Mouse (Mus musculus) erythroblast, embryonic 14.5 days (primary cell): ENCODE data around the gene Pcsk5.

Experiments
- GATA1 ChIP-seq: IDR thresholded peaks from 2 replicates; pipeline ENCODE4 v1.6.1; 2012; ENCODE audit warnings: low read length, inconsistent platforms, mixed read lengths
- TAL1 ChIP-seq: IDR thresholded peaks from 3 replicates; pipeline ENCODE4 v1.6.1; 2012; ENCODE audit warnings: low read length, inconsistent platforms, mixed read lengths

DNA sequence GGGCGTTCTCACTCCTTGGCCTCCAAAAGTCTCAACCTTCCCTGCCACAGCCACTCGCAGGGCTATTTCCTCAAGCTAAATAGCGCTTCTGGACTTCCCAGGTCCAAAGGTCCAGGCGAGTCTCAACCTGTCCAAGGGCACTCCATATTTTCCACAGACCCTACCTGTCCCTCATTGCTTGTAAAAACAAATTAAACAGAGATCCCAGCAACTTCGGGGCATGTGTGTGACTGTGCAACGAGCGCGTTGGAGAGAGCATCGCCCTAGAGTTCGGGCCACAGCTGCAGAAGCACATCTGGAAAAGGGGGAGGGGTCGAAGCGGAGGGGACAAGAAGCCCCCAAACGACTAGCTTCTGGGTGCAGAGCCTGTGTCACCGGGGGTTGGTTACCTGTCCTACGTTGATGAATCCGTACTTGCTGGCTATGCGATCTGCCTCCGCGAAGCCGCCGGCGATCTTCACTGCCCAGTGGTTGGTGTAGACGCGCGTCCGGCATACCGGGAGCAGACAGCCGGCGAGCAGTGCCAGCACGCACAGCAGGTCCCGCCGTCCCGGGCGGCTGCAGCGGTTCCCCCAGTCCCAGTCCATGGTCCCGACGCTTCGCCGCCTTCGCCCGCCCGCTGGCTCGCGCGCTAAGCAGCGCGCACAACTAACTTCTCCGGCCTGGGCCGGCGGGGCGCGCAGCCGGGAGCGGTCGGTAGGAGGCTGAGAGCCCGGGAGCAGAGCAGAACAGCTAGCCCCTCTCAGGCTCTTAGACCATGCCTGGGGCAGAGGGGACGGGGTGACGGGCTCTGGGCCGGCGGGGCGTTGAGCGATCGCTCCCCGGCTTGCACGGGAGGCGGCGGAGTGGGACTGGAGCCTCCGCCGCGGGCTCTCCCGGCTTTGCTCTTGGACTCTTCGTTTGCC is 614 bp downstream of the Pcsk5 start:
- TF ChIP-seq GATA1 (no peak), TAL1 (no peak)
